Mouse (Mus musculus) naive thymus-derived CD4-positive, alpha-beta T cell, adult 5 months (primary cell): ENCODE results near the gene Impdh2. TPM values are rescaled to one million over a fixed set of nuclear protein-coding genes. Genes with fewer than 3 reads are reported as not detected.

ENCODE experiments used
- polyA plus RNA-seq: library from polyadenylated mRNA; unstranded; fragments of 100-300 nt; shearing (Covaris generic); gene quantifications from one replicate; pipeline ENCODE4 v1.2.1, GENCODE M21; 2017

Gene Impdh2
- 128 TPM for polyA plus RNA-seq

DNA sequence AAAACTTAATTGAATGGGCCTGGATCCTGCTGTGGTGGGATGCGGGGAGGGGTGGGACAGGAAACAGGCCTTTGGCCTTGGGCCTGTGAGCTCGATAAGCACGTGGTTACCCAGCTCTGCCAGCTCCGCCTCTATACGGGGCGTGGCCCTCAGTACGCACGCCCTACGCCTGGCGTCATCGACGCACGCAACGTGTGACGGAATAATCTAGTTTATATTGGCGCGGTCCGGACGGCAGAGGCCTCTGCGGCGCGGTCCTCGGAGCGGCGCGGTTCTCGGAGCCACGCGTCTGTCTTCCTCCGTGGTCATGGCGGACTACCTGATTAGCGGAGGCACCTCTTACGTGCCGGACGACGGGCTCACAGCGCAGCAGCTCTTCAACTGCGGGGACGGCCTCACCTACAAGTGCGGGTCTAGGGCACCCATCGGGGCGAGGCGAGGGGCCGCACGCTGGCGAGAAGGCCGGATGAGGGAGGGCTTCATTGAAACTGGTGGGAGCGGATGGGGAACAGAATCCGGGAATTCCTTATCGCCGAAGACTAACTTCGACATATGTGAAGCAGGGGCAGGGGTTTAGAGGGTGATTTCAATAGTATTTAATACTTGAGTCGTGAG lies at the start of gene Impdh2:
Gene Impdh2 (plus strand): TSS at position 60 of the 615 bp plus-strand sequence.

DNA sequence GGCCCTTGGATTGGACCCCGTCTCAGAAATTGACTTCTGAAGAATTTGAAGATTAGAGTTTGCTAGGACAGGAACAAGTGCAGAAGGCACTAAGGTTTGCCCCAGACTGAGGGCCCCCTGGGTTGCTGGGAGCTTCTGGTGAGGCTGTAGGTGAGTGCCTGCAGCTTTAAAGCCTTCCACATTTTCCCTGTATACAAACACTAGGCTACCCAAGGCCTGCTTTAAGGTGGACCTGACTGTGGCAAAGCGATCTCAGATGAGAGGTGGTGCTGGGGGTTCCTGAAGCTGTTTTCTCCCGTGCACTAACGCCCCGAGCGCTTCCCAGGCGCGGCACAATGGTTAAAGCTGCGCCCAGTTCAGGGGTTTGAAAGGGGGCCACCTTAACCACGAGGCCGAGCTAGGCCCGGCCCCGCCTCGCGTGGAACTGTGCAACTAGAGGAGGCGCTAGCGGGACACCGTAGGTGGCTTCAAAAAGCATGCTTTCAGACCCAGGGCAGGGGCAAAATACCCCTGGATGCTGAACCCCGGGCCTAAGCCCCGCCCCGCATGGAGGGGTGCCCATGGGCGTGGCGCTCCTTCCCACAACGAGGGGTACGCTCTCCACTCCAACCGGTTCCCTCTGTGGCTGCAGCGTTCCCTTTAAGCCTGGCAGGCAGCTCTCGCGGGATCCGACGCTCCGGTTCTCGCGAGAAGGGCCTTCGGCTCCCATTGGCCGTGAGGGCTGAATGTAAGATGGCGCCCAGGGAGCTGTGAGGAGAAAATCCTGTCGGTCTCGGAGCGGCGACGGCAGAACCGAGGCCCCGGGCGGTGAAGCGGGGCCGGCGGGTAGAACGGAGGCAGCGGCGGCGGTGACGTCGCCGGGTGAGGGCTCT lies 43.5 kb upstream of the Impdh2 start, which contains the start of gene Qrich1:
Gene Qrich1 (plus strand): TSS at position 427 of the 872 bp plus-strand sequence.

GRCm38 (mm10) chr9:108566815-108567776 lies 7.0 kb downstream of the Impdh2 start, which contains the start of gene Ndufaf3:
Ndufaf3 (minus strand) TSS chr9:108567434.

DNA sequence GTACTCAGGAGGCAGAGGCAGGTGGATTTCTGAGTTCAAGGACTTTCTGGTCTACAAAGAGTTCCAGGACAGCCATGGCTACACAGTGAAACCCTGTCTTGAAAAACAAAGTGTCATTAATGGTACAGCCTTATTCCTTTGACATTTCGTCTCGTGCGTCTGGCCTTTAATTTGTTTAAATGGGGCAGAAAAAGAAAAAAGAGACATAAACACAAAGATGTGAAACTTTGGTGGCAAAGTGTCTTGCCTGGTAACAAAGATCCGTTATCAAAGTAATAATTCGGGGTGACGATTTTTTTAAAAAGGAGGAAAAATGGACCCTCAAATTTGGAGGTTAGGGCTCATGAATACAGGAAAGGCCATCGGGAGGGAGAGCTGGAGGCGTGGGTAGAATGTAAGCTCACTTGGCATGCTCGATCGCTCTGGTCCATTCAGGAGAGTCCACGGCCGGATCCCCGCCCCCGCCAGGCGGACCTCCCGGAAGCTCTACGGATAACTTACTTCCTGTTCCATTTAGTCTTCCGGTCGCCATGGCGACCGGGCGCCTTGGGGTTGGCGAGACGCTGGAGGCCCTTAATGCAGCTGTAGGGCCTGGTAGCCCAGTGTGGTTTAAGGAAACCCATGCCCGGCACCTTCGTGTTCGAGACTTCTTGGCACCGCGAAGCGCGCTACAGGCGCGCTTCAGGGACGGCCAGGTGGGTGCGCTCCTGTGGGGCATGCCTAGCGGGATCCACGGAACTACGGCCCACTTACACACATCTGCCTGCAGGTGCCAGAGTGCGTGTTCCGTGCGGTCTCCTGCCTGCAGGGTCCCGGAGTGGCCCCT lies 9.5 kb downstream of the Impdh2 start, which contains the start of gene Dalrd3:
Gene Dalrd3 (plus strand): TSS at position 506 of the 826 bp plus-strand sequence.

DNA sequence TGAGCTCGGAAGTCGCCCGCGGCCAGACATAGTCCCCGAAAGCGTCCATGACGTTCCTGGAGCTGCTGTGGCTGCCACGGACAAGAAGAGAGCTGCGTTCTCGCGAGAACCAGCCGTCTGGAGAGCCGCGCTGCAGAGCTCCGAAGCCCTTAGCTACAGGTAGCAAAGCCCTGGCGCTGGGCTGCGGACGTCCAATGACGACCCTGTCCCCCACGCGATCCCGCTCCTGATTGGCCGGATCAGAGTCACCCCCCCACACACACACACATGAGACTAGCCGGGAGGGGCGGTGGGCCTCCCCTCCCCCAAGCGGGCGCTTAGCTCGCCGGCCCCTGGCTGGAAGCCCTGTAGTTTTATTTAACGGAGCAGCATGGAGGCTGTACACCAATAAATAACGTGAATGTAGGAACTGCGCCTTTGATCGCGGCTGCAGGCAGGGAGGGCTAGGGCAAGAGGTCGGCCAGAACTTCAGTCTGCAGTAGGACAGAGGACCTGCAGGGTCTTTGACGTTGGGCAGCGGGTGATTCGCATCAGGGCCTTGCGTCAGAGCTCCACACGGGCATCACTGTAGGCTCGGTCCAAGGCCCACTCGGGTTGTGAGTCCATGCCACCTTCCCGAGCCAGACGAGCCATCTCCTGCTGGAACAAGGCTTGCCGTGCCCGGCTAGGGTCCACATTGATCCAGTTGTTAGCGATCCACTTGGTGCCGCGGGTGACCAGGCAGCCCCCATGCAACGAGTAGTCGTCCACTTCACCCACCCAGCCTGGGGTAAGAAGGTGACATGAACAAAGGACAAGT lies 18.7 kb downstream of the Impdh2 start, which contains the start of gene Wdr6:
Gene Wdr6 (minus strand): TSS at position 195 of the 799 bp plus-strand sequence.

GRCm38 (mm10) chr9:108596998-108597764 lies 37.1 kb downstream of the Impdh2 start, which contains the start of gene P4htm:
P4htm (minus strand) TSS chr9:108597667.

Other genes starting within 250 kb of the Impdh2 start
- gene Gpx1, start 221.4 kb upstream of the Impdh2 start, polyA plus RNA-seq: 219 TPM
- 119 TPM for gene Usp4, start 212.4 kb upstream of the Impdh2 start, polyA plus RNA-seq
- gene 1700102P08Rik, start 167.5 kb upstream of the Impdh2 start, polyA plus RNA-seq: 1.9 TPM
- 0.11 TPM for gene Ccdc36, start 131.8 kb upstream of the Impdh2 start, polyA plus RNA-seq
- not detected for gene BC048562, start 123.8 kb upstream of the Impdh2 start, polyA plus RNA-seq
- gene Ccdc71, start 99.8 kb upstream of the Impdh2 start, polyA plus RNA-seq: 43.7 TPM
- gene Klhdc8b, start 98.7 kb upstream of the Impdh2 start, polyA plus RNA-seq: 13.7 TPM
- 0.57 TPM for gene Lamb2, start 80.5 kb upstream of the Impdh2 start, polyA plus RNA-seq
- gene Usp19, start 69.7 kb upstream of the Impdh2 start, polyA plus RNA-seq: 208 TPM
- 76.9 TPM for gene Qars, start 52.6 kb upstream of the Impdh2 start, polyA plus RNA-seq
- gene Qrich1, start 43.5 kb upstream of the Impdh2 start, polyA plus RNA-seq: 193 TPM
- 19.7 TPM for gene Ndufaf3, start 7.1 kb downstream of the Impdh2 start, polyA plus RNA-seq
- 67.8 TPM for gene Dalrd3, start 9.6 kb downstream of the Impdh2 start, polyA plus RNA-seq
- 33.6 TPM for gene Wdr6, start 18.5 kb downstream of the Impdh2 start, polyA plus RNA-seq
- gene P4htm, start 37.4 kb downstream of the Impdh2 start, polyA plus RNA-seq: 9.8 TPM
- gene Arih2, start 89.1 kb downstream of the Impdh2 start, polyA plus RNA-seq: 182 TPM
- 18.9 TPM for gene Slc25a20, start 101.8 kb downstream of the Impdh2 start, polyA plus RNA-seq
- 17.3 TPM for gene Prkar2a, start 129.0 kb downstream of the Impdh2 start, polyA plus RNA-seq
- gene Ip6k2, start 223.5 kb downstream of the Impdh2 start, polyA plus RNA-seq: 44.0 TPM
- 10.0 TPM for gene Nckipsd, start 248.1 kb downstream of the Impdh2 start, polyA plus RNA-seq